Mouse (Mus musculus) limb, embryonic 13.5 days (tissue): ENCODE results near the gene Flywch1. TPM values are rescaled to one million over a fixed set of nuclear protein-coding genes. Genes with fewer than 3 reads are reported as not detected.

ENCODE experiments used
- ATAC-seq: fragments of 200-750 bp; cut with Nextera tagmentation; 2 replicates; pipeline ENCODE4 v1.8.0; 2017; ENCODE audit warnings: low read depth, moderate number of reproducible peaks, moderate TSS enrichment; ENCODE audit not compliant: low FRiP score
- H3K27ac ChIP-seq: fragments of 300-500 bp; sonication (generic); 2 replicates; pipeline ENCODE4 v1.5.1; 2015; ENCODE audit warnings: inconsistent platforms, mild to moderate bottlenecking, moderate library complexity
- H3K27me3 ChIP-seq: fragments of 300-500 bp; sonication (generic); 2 replicates; pipeline ENCODE4 v1.6.1; 2015; ENCODE audit warnings: mild to moderate bottlenecking, inconsistent platforms
- H3K36me3 ChIP-seq: fragments of 300-500 bp; sonication (generic); 2 replicates; pipeline ENCODE4 v1.6.1; 2015; ENCODE audit warnings: inconsistent platforms, mild to moderate bottlenecking, moderate library complexity
- H3K4me1 ChIP-seq: fragments of 300-500 bp; sonication (generic); 2 replicates; pipeline ENCODE4 v1.6.1; 2015; ENCODE audit warnings: inconsistent platforms
- H3K4me2 ChIP-seq: fragments of 300-500 bp; sonication (generic); replicated peaks from 2 replicates; pipeline ENCODE4 v1.6.1; 2015; ENCODE audit warnings: inconsistent platforms, mild to moderate bottlenecking, moderate library complexity
- H3K4me3 ChIP-seq: fragments of 300-500 bp; sonication (generic); 2 replicates; pipeline ENCODE4 v1.5.1; 2015; ENCODE audit warnings: moderate library complexity, mild to moderate bottlenecking, inconsistent platforms
- H3K9ac ChIP-seq: fragments of 300-500 bp; sonication (generic); 2 replicates; pipeline ENCODE4 v1.6.1; 2015; ENCODE audit warnings: mild to moderate bottlenecking, inconsistent platforms
- H3K9me3 ChIP-seq: fragments of 300-500 bp; sonication (generic); 2 replicates; pipeline ENCODE4 v1.6.1; 2016; ENCODE audit warnings: inconsistent platforms
- WGBS: fragments of 180-500 bp; shearing (Covaris S2); methylation state at CpG from one replicate; pipeline ENCODE4 v1.1.7; 2015; 5-methylcytosine and 5-hydroxymethylcytosine counted together
- polyA plus RNA-seq: library from polyadenylated mRNA; unstranded; fragments of >200 nt; fragmentation: Nextera tagmentation; extraction: Ambion mirVana; gene quantifications from 2 replicates; pipeline ENCODE4 v1.2.1, GENCODE M21; 2015

The Flywch1 gene
- polyA plus RNA-seq, 1 experiment from 2014 or later, result 107 TPM

- WGBS, result 32% methylated on average over 10 of the region's 10 CpGs
- peaks cover 31% of the 10 kb centered on the region for H3K36me3 ChIP-seq
- no peak overlapping the region for H3K9ac ChIP-seq
- no peak for ATAC-seq
- H3K27me3 ChIP-seq, result peaks cover 44% of the 10 kb centered on the region
- no peak overlapping the region for H3K27ac ChIP-seq
- H3K4me3 ChIP-seq, result 0 out of 2 replicates have a peak overlapping the region, but pooled peaks have one; percentile 1
- H3K4me2 ChIP-seq, result peak overlapping the region; percentile 46
- no peaks in the 10 kb centered on the region for H3K9me3 ChIP-seq
- peaks cover 26% of the 10 kb centered on the region for H3K4me1 ChIP-seq
Measured at GRCm38 (mm10) chr17:23748631-23749391, 22.6 kb downstream of the Flywch1 start.

GRCm38 (mm10) chr17:23748026-23748425 is 23.4 kb downstream of the Flywch1 start:
- no peak overlapping the region for H3K4me3 ChIP-seq
- H3K9ac ChIP-seq, result no peak overlapping the region
- H3K27ac ChIP-seq, result no peak overlapping the region
- H3K4me1 ChIP-seq, result peaks cover 26% of the 10 kb centered on the region
- WGBS, result 29% methylated on average over 6 of the region's 6 CpGs
- ATAC-seq, result no peak
- peaks cover 24% of the 10 kb centered on the region for H3K36me3 ChIP-seq
- no peaks in the 10 kb centered on the region for H3K9me3 ChIP-seq
- H3K4me2 ChIP-seq, result no peak overlapping the region
- H3K27me3 ChIP-seq, result peaks cover 52% of the 10 kb centered on the region

GRCm38 (mm10) chr17:23747471-23747870 is 23.9 kb downstream of the Flywch1 start:
- WGBS, result 80% methylated on average over 3 of the region's 3 CpGs
- ATAC-seq, result no peak
- Histone ChIP-seq H3K4me2 (no peak overlapping the region), H3K36me3 (peaks cover 18% of the 10 kb centered on the region), H3K9me3 (no peaks in the 10 kb centered on the region), H3K27ac (no peak overlapping the region), H3K4me3 (no peak overlapping the region), H3K9ac (no peak overlapping the region), H3K4me1 (peaks cover 29% of the 10 kb centered on the region), H3K27me3 (peaks cover 57% of the 10 kb centered on the region)

GRCm38 (mm10) chr17:23746767-23747166 is 24.6 kb downstream of the Flywch1 start:
- no peak for ATAC-seq
- WGBS, result 78% methylated on average over 3 of the region's 3 CpGs
- H3K4me2 ChIP-seq, result no peak overlapping the region

GRCm38 (mm10) chr17:23746311-23746710 is 25.1 kb downstream of the Flywch1 start:
- H3K4me2 ChIP-seq, result peak overlapping the region; percentile 68
- H3K27me3 ChIP-seq, result peaks cover 69% of the 10 kb centered on the region
- peak overlapping the region; percentile 42; the same call in 1 of the 2 replicates for H3K4me3 ChIP-seq
- peaks cover 35% of the 10 kb centered on the region for H3K4me1 ChIP-seq
- H3K9ac ChIP-seq, result no peak overlapping the region
- 2% methylated on average over 12 of the region's 12 CpGs for WGBS
- no peaks in the 10 kb centered on the region for H3K9me3 ChIP-seq
- H3K27ac ChIP-seq, result no peak overlapping the region
- H3K36me3 ChIP-seq, result peaks cover 6% of the 10 kb centered on the region
- ATAC-seq, result no peak

More at GRCm38 (mm10) chr17:23746767-23747166, 24.6 kb downstream of the Flywch1 start:
- H3K9ac ChIP-seq, result no peak overlapping the region
- peaks cover 11% of the 10 kb centered on the region for H3K36me3 ChIP-seq
- H3K27me3 ChIP-seq, result peaks cover 64% of the 10 kb centered on the region
- H3K27ac ChIP-seq, result no peak overlapping the region
- H3K4me3 ChIP-seq, result no peak overlapping the region
- H3K4me1 ChIP-seq, result peaks cover 35% of the 10 kb centered on the region
- H3K9me3 ChIP-seq, result no peaks in the 10 kb centered on the region

- Histone ChIP-seq H3K4me3 (peak within 1 kb of the TSS; percentile 42), H3K4me1 (peaks cover 38% of the 10 kb centered on the region), H3K9ac (peak within 1 kb of the TSS; percentile 53), H3K27me3 (peaks cover 76% of the 10 kb centered on the region), H3K9me3 (no peaks in the 10 kb centered on the region), H3K4me2 (peak within 1 kb of the TSS; percentile 68), H3K36me3 (0 out of 2 replicates have a peak, but pooled peaks cover 1% of the 10 kb centered on the region), H3K27ac (peak within 1 kb of the TSS; percentile 48)
- peak; percentile 49; the same call in 1 of the 2 replicates for ATAC-seq
- under 1% methylated on average over 39 of the region's 45 CpGs for WGBS
Measured at GRCm38 (mm10) chr17:23745301-23746251, 25.8 kb downstream of the Flywch1 start, which contains the start of gene Kremen2. Kremen2 (minus strand) TSS chr17:23745833.

- Histone ChIP-seq H3K4me1 (peaks cover 42% of the 10 kb centered on the region), H3K4me2 (peak overlapping the region; percentile 68), H3K27me3 (peaks cover 86% of the 10 kb centered on the region), H3K9ac (peak overlapping the region; percentile 53), H3K27ac (no peak overlapping the region; the same call in 1 of the 2 replicates), H3K36me3 (no peaks in the 10 kb centered on the region), H3K9me3 (no peaks in the 10 kb centered on the region), H3K4me3 (peak overlapping the region; percentile 42)
- no peak for ATAC-seq
- WGBS, result 4% methylated on average over 14 of the region's 14 CpGs
Measured at GRCm38 (mm10) chr17:23744651-23745050, 26.8 kb downstream of the Flywch1 start.

- 20% methylated on average over 8 of the region's 8 CpGs for WGBS
Measured at GRCm38 (mm10) chr17:23744076-23744475, 27.3 kb downstream of the Flywch1 start.

GRCm38 (mm10) chr17:23742941-23743340 is 28.5 kb downstream of the Flywch1 start:
- H3K36me3 ChIP-seq, result no peaks in the 10 kb centered on the region
- ATAC-seq, result no peak
- peaks cover 46% of the 10 kb centered on the region for H3K4me1 ChIP-seq
- H3K4me3 ChIP-seq, result peak overlapping the region; percentile 42
- 59% methylated on average over 12 of the region's 12 CpGs for WGBS
- no peak overlapping the region; the same call in 1 of the 2 replicates for H3K9ac ChIP-seq
- no peaks in the 10 kb centered on the region for H3K9me3 ChIP-seq
- H3K27me3 ChIP-seq, result peaks cover 99% of the 10 kb centered on the region
- H3K27ac ChIP-seq, result no peak overlapping the region
- peak overlapping the region; percentile 58 for H3K4me2 ChIP-seq

More at GRCm38 (mm10) chr17:23744076-23744475, 27.3 kb downstream of the Flywch1 start:
- H3K4me1 ChIP-seq, result peaks cover 42% of the 10 kb centered on the region
- H3K9ac ChIP-seq, result no peak overlapping the region
- H3K36me3 ChIP-seq, result no peaks in the 10 kb centered on the region
- H3K27me3 ChIP-seq, result peaks cover 91% of the 10 kb centered on the region
- peak overlapping the region; percentile 58 for H3K4me2 ChIP-seq
- H3K27ac ChIP-seq, result no peak overlapping the region
- peak overlapping the region; percentile 42 for H3K4me3 ChIP-seq
- no peaks in the 10 kb centered on the region for H3K9me3 ChIP-seq
- ATAC-seq, result no peak

- 8% methylated on average over 44 of the region's 44 CpGs for WGBS
- peak overlapping the region; percentile 42 for H3K4me3 ChIP-seq
- H3K9ac ChIP-seq, result peak overlapping the region; percentile 25; the same call in 1 of the 2 replicates
Measured at GRCm38 (mm10) chr17:23742210-23742793, 29.1 kb downstream of the Flywch1 start.

GRCm38 (mm10) chr17:23741359-23742209 is 29.8 kb downstream of the Flywch1 start:
- no peak for ATAC-seq
- Histone ChIP-seq H3K4me3 (peak overlapping the region; percentile 42; the same call in 1 of the 2 replicates), H3K27me3 (peaks cover 100% of the 10 kb centered on the region), H3K27ac (no peak overlapping the region), H3K9me3 (no peaks in the 10 kb centered on the region), H3K9ac (no peak overlapping the region), H3K36me3 (peaks cover 5% of the 10 kb centered on the region), H3K4me2 (peak overlapping the region; percentile 58), H3K4me1 (peaks cover 46% of the 10 kb centered on the region)
- 47% methylated on average over 38 of the region's 38 CpGs for WGBS

More at GRCm38 (mm10) chr17:23742210-23742793, 29.1 kb downstream of the Flywch1 start:
- H3K36me3 ChIP-seq, result no peaks in the 10 kb centered on the region; the same call in 1 of the 2 replicates
- ATAC-seq, result no peak
- peaks cover 46% of the 10 kb centered on the region for H3K4me1 ChIP-seq
- H3K4me2 ChIP-seq, result peak overlapping the region; percentile 58
- H3K9me3 ChIP-seq, result no peaks in the 10 kb centered on the region
- H3K27me3 ChIP-seq, result peaks cover 99% of the 10 kb centered on the region
- H3K27ac ChIP-seq, result no peak overlapping the region
